Mouse (Mus musculus): ENCODE measurements at regions not wholly inside any gene's neighbourhood (a gene's known extent, or its start where the extent isn't known, plus 50 kb on each side); places are given as distances from the start of the nearest gene placed in this dataset.

DNA sequence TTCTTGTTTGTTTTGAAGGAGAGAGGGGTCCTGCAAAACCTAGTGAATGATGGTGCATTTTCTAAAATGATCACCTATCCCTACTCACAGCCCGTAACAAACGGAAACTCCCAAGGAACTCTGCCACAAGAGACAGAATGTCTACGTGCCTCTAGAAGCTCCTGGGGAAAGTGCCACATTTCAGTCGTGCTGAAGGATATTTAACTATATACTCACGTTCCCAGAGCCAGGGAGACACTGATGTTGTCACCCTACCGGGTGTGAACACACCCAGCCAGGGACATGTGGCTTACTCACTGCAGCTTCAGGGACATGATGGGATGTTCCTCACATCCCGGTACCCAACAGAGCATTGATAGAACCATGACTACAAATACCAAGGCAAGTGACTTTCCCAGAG is 456.7 kb downstream of the Irx1 start:
- H3K4me2 ChIP-seq (replicated peaks; ENCODE audit: low read depth, low read length) = peak overlapping the region; percentile 19; the same call in 1 of the 2 replicates
- 33% methylated on average over 7 of the region's 7 CpGs for WGBS
- H3K36me3 ChIP-seq (ENCODE audit: control insufficient read depth, insufficient read depth, low read length) = no peaks in the 10 kb centered on the region
- H3K9me3 ChIP-seq (ENCODE audit: control insufficient read depth, low read length) = no peaks in the 10 kb centered on the region
- no peak overlapping the region for H3K9ac ChIP-seq (ENCODE audit: low read depth, low read length)
- no peak overlapping the region for H3K4me3 ChIP-seq (ENCODE audit: low read depth, low read length)
- 0 out of 2 replicates have a peak, but pooled peaks cover 2% of the 10 kb centered on the region for H3K27me3 ChIP-seq (ENCODE audit: control insufficient read depth, insufficient read depth, low read length)
- DNase-seq (ENCODE audit: low spot score) (peak; percentile 10), ATAC-seq (ENCODE audit: low FRiP score) (no peak)
- H3K4me1 ChIP-seq (replicated peaks; ENCODE audit: control insufficient read depth, insufficient read depth, low read length) = peaks cover 5% of the 10 kb centered on the region; the same call in 1 of the 2 replicates
- H3K27ac ChIP-seq (ENCODE audit: low read depth, low read length) = no peak overlapping the region

DNA sequence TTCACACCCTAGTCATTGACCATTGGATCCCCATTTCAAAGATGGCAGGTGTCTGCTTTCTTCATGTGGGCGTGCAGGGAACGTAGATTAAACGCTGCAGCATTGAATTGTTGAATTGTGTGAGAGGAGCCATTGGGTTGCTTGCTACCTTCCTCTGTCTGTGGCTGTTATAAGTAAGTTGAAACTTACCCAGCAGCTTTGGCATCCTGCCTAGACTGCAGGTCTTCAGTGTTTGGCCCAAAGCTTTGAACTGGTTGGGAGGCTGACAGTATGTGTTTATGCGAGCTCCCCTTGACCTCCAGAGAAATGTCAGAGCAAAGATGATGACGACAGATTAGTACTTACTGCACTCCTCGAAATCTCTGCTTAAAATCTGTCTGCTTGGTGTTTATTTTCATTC is 473.8 kb downstream of the Irx1 start:
- Histone ChIP-seq H3K4me2 (replicated peaks; ENCODE audit: low read depth, low read length) (no peak overlapping the region), H3K27ac (ENCODE audit: low read depth, low read length) (no peak overlapping the region), H3K9me3 (ENCODE audit: control insufficient read depth, low read length) (no peaks in the 10 kb centered on the region), H3K4me1 (replicated peaks; ENCODE audit: control insufficient read depth, insufficient read depth, low read length) (no peaks in the 10 kb centered on the region), H3K36me3 (ENCODE audit: control insufficient read depth, insufficient read depth, low read length) (no peaks in the 10 kb centered on the region), H3K27me3 (ENCODE audit: control insufficient read depth, insufficient read depth, low read length) (no peaks in the 10 kb centered on the region), H3K4me3 (ENCODE audit: low read depth, low read length) (no peak overlapping the region), H3K9ac (ENCODE audit: low read depth, low read length) (no peak overlapping the region)
- 78% methylated on average over 6 of the region's 6 CpGs for WGBS
- DNase-seq (ENCODE audit: low spot score) (no peak), ATAC-seq (ENCODE audit: low FRiP score) (no peak)

DNA sequence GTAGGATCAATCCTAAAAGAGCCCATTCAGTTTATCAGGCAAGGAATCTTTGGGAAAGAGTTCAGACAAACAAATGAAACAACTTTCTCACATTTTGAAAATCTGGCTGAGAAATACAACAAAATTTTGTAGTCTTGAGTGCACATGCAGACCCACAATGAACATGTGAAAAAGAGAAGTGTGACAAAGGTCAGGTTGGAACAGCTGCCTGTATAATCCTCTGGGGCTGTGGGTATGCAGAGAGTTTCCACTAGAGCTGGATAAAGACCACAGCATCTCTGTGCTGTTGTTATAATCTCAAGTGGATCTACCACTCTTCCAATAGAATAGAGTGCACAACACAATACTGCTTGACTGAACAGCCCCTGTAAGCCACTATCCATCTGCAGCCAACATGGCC is 482.3 kb downstream of the Irx1 start:
- no peak for DNase-seq (ENCODE audit: low spot score)
- no peaks in the 10 kb centered on the region for H3K36me3 ChIP-seq (ENCODE audit: control insufficient read depth, insufficient read depth, low read length)
- H3K27me3 ChIP-seq (ENCODE audit: control insufficient read depth, insufficient read depth, low read length) = no peaks in the 10 kb centered on the region
- no peak overlapping the region for H3K27ac ChIP-seq (ENCODE audit: low read depth, low read length)
- no peak overlapping the region for H3K9ac ChIP-seq (ENCODE audit: low read depth, low read length)
- no peak overlapping the region for H3K4me3 ChIP-seq (ENCODE audit: low read depth, low read length)
- no peaks in the 10 kb centered on the region for H3K9me3 ChIP-seq (ENCODE audit: control insufficient read depth, low read length)
- H3K4me1 ChIP-seq (replicated peaks; ENCODE audit: control insufficient read depth, insufficient read depth, low read length) = no peaks in the 10 kb centered on the region
- no peak for ATAC-seq (ENCODE audit: low FRiP score)
- H3K4me2 ChIP-seq (replicated peaks; ENCODE audit: low read depth, low read length) = no peak overlapping the region

DNA sequence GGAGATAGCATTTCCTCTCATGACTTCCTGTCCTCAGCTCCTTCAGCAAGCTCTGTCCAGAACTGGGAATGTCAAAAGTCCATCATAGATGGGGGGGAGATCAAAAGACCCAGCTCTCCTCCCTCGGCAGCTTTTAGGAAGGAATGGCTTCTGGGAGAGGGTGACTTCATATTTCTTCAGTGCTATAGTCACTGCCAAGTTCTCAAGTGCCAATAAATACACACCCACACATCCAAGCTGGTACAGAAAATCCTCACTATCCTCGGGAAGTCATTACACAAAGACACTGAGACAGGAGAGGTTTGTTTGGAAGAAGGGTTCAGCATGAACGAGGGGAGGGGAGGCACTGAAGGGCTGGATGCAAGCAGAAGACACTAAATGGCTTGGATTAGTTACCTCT is 502.0 kb downstream of the Irx1 start:
- Histone ChIP-seq H3K27ac (ENCODE audit: low read depth, low read length) (no peak overlapping the region), H3K4me2 (replicated peaks; ENCODE audit: low read depth, low read length) (no peak overlapping the region), H3K4me3 (ENCODE audit: low read depth, low read length) (no peak overlapping the region), H3K9me3 (ENCODE audit: control insufficient read depth, low read length) (no peaks in the 10 kb centered on the region), H3K9ac (ENCODE audit: low read depth, low read length) (no peak overlapping the region), H3K27me3 (ENCODE audit: control insufficient read depth, insufficient read depth, low read length) (no peaks in the 10 kb centered on the region), H3K4me1 (replicated peaks; ENCODE audit: control insufficient read depth, insufficient read depth, low read length) (no peaks in the 10 kb centered on the region; the same call in 1 of the 2 replicates), H3K36me3 (ENCODE audit: control insufficient read depth, insufficient read depth, low read length) (no peaks in the 10 kb centered on the region)
- ATAC-seq (ENCODE audit: low FRiP score) = no peak
- DNase-seq (ENCODE audit: low spot score) = no peak
- 78% methylated on average over 3 of the region's 3 CpGs for WGBS

DNA sequence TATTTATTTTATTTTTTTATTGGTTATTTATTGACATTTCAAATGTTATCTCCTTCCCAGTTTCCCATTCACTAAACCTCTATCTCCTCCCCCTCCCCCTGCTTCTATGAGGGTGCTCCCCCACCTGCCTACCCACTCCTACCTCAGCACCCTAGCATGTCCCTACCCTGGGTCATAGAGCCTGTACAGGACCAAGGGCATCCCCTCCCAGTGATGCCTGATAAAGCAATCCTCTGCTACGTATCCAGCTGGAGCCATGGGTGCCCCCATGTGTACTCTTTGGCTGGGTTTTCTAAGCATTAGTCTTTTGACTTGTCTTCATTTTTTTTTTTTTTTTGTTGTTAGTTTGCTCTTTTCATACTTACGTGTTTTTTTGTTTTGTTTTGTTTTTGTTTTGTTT is 502.9 kb downstream of the Irx1 start:
- no peak overlapping the region for H3K4me3 ChIP-seq (ENCODE audit: low read depth, low read length)
- no peaks in the 10 kb centered on the region for H3K9me3 ChIP-seq (ENCODE audit: control insufficient read depth, low read length)
- no peak overlapping the region for H3K4me2 ChIP-seq (replicated peaks; ENCODE audit: low read depth, low read length)
- H3K27ac ChIP-seq (ENCODE audit: low read depth, low read length) = no peak overlapping the region
- no peak overlapping the region for H3K9ac ChIP-seq (ENCODE audit: low read depth, low read length)
- H3K36me3 ChIP-seq (ENCODE audit: control insufficient read depth, insufficient read depth, low read length) = no peaks in the 10 kb centered on the region
- DNase-seq (ENCODE audit: low spot score) = no peak
- H3K4me1 ChIP-seq (replicated peaks; ENCODE audit: control insufficient read depth, insufficient read depth, low read length) = no peaks in the 10 kb centered on the region; the same call in 1 of the 2 replicates
- WGBS = 81% methylated on average over 2 of the region's 2 CpGs
- no peak for ATAC-seq (ENCODE audit: low FRiP score)
- H3K27me3 ChIP-seq (ENCODE audit: control insufficient read depth, insufficient read depth, low read length) = no peaks in the 10 kb centered on the region; the same call in 1 of the 2 replicates

DNA sequence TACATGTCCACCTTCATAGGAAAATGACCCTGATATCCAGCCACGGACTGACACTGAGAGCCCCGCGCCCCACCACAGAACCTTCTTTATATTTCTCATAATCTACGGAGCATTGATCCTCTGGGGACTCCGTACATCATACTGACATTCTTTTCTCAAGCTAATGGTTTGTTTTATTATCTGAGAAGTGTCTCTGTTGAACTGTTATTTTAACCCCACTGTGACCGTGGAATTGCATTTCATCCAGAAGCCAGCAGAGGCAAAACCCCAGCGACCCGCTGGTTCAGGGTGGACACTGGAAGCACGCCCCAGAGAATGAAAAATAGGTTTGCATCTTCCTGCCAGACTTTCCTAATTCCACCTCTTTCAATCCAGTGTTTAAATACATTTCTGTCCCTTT is 503.4 kb downstream of the Irx1 start:
- DNase-seq (ENCODE audit: low spot score) = peak; percentile 27
- H3K27me3 ChIP-seq (ENCODE audit: control insufficient read depth, insufficient read depth, low read length) = no peaks in the 10 kb centered on the region; the same call in 1 of the 2 replicates
- no peaks in the 10 kb centered on the region for H3K36me3 ChIP-seq (ENCODE audit: control insufficient read depth, insufficient read depth, low read length)
- no peak for ATAC-seq (ENCODE audit: low FRiP score)
- H3K9me3 ChIP-seq (ENCODE audit: control insufficient read depth, low read length) = no peaks in the 10 kb centered on the region
- H3K4me1 ChIP-seq (replicated peaks; ENCODE audit: control insufficient read depth, insufficient read depth, low read length) = no peaks in the 10 kb centered on the region; the same call in 1 of the 2 replicates
- 27% methylated on average over 9 of the region's 9 CpGs for WGBS
- H3K4me3 ChIP-seq (ENCODE audit: low read depth, low read length) = no peak overlapping the region
- H3K4me2 ChIP-seq (replicated peaks; ENCODE audit: low read depth, low read length) = no peak overlapping the region
- no peak overlapping the region for H3K27ac ChIP-seq (ENCODE audit: low read depth, low read length)
- no peak overlapping the region for H3K9ac ChIP-seq (ENCODE audit: low read depth, low read length)

DNA sequence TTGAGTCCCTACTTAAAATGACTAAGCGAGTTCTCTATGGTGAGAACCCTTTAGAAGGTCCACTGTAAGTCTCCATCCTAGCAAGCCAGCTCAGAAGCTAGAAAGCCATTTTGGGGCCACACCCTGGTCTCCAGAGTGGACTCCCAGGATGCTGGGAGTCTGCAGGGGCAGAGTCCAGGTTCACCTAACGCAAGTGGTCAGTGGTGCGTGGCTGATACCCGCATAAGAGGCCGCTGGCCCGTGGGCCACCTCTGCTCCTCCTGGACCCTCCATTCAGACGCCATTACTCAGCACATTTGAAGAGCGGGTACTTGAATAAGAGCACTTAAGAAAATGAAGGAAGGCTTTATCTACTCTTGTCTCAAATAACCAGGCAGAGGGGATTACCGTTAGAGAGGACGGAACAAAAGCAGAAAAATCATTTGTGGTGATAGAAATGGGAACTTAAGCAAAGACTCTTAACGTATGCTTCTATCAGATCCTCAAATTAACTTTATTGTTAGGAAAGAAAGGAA is 504.4 kb downstream of the Irx1 start:
- Histone ChIP-seq H3K36me3 (ENCODE audit: control insufficient read depth, insufficient read depth, low read length) (no peaks in the 10 kb centered on the region), H3K27ac (ENCODE audit: low read depth, low read length) (peak overlapping the region; percentile 39; the same call in 1 of the 2 replicates), H3K4me1 (replicated peaks; ENCODE audit: control insufficient read depth, insufficient read depth, low read length) (no peaks in the 10 kb centered on the region; the same call in 1 of the 2 replicates), H3K4me3 (ENCODE audit: low read depth, low read length) (no peak overlapping the region), H3K4me2 (replicated peaks; ENCODE audit: low read depth, low read length) (no peak overlapping the region), H3K9ac (ENCODE audit: low read depth, low read length) (no peak overlapping the region), H3K27me3 (ENCODE audit: control insufficient read depth, insufficient read depth, low read length) (no peaks in the 10 kb centered on the region; the same call in 1 of the 2 replicates), H3K9me3 (ENCODE audit: control insufficient read depth, low read length) (no peaks in the 10 kb centered on the region)
- WGBS = 19% methylated on average over 11 of the region's 11 CpGs
- no peak for DNase-seq (ENCODE audit: low spot score)
- ATAC-seq (ENCODE audit: low FRiP score) = peak; percentile 45

DNA sequence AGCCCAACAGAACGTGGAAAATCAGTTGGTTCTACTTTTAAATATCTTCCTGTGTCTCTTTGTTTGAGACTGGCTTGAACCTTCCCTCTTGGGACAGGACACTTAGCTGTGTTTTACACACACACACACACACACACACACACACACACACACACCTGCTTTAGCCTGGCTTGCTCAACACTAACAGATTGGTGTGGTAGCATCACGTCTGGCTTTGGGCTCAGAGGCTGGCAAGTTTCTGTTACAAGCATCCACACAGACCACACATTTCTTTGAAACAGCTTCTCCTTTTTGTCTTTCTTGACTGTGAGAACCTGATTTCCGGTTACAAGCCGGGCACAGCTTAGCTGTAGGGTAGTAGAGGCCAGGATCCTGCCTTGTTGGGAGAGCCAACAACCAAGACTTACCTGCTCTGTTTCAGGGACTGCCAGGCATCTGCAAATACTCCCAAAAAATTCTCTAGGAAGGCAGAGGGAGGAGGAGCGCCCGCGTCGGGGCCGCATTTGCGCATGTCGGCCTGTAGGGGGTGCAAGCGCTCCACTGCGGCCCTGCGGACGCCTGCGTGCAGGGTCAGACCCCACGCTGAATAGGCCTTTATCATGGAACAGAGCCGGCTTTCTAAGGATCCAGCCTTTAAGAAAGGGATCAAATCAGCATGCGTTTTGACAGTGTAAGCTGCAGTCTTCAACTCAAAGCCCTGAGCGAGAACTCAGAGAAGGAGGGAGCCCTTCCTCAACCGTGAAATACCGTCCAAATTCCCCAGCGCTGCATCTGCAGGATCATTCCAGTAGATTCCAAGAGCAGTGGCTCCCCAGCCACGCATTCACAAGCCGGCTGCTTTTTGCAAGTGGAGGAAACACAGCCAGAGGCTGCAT is 505.2 kb downstream of the Irx1 start:
- H3K27me3 ChIP-seq (ENCODE audit: control insufficient read depth, insufficient read depth, low read length) = no peaks in the 10 kb centered on the region; the same call in 1 of the 2 replicates
- peak; percentile 88 for ATAC-seq (ENCODE audit: low FRiP score)
- H3K27ac ChIP-seq (ENCODE audit: low read depth, low read length) = peak overlapping the region; percentile 39; the same call in 1 of the 2 replicates

More for the DNA sequence above, 505.2 kb downstream of the Irx1 start:
- Histone ChIP-seq H3K36me3 (ENCODE audit: control insufficient read depth, insufficient read depth, low read length) (no peaks in the 10 kb centered on the region), H3K4me1 (replicated peaks; ENCODE audit: control insufficient read depth, insufficient read depth, low read length) (no peaks in the 10 kb centered on the region; the same call in 1 of the 2 replicates), H3K9me3 (ENCODE audit: control insufficient read depth, low read length) (no peaks in the 10 kb centered on the region), H3K4me3 (ENCODE audit: low read depth, low read length) (no peak overlapping the region), H3K9ac (ENCODE audit: low read depth, low read length) (no peak overlapping the region; the same call in 1 of the 2 replicates), H3K4me2 (replicated peaks; ENCODE audit: low read depth, low read length) (peak overlapping the region; percentile 38)
- WGBS = 4% methylated on average over 25 of the region's 25 CpGs
- peak; percentile 92 for DNase-seq (ENCODE audit: low spot score)

Measured in hindbrain, embryonic 11.5 days (tissue).